Comparison of ENCODE assay signal across 8 mouse cellular contexts in the genomic region with DNA sequence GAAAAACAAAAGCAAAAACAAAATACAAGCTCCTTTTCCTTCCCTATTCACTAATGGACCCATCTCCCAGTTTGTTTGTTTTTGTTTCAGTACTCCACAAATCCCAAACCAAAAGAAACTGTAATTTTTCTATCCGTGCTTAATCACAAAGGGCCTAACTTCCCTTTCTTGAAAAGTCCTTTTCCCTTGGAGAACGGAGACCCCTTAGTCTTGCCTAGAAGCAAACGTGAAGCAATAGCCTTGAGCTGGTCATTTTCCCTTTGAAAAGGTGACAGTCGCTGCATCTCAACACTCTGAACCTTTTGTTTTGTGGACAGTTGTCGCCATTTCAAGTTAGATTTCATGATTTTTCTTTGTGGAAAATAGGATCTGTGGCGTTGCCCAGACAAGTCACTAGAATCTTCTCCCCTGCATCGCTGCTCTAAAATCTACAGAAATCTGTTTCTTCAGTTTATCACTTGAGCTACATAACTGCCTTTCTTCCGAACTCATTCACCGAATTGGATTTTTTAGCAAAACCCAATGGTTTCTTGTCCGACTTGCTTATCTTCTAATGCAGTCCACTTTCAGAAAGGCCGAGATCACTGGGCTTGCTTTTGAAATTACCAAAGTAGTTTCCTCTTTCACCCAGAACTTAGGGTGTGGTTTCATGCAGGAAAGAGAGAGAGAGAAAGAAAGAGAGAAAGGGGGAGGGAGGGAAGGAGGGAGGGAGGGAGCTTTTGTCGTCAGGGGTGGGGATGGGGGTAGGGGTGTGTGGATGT. TPM values are rescaled to one million over a fixed set of nuclear protein-coding genes. Genes with fewer than 3 reads are reported as not detected.
A peak's percentile ranks its signal among the peaks of the same experiment; 100 is the strongest.
DNase-seq lines count a peak whose midpoint lies in the region; ATAC-seq and TF ChIP-seq lines count a peak whose summit lies in the region.

No protein-coding gene starts in this region.

- ATAC-seq in kidney, embryonic 16.5 days (ENCODE audit: low FRiP score, low TSS enrichment) = peak; percentile 14; the same call in 1 of the 2 replicates
- ATAC-seq in hindbrain, embryonic 16.5 days = 0 out of 2 replicates have a peak, but pooled peaks have one; percentile 1
- no peak for ATAC-seq in midbrain, embryonic 14.5 days (ENCODE audit: low FRiP score, low TSS enrichment)
- no peak for ATAC-seq in erythroid progenitor cell, adult 5-6 weeks (replicated peaks; ENCODE audit: low FRiP score, poor library complexity, severe bottlenecking)

- peak; percentile 13; the same call in 1 of the 2 replicates for TF ChIP-seq POLR2A in brain, embryonic 14.5 days (IDR thresholded peaks at IDR 0.05; ENCODE audit: borderline replicate concordance, extremely low read depth, insufficient read depth, insufficient read length, poor library complexity, severe bottlenecking)

- H3K36me3 ChIP-seq in kidney, embryonic 16.5 days (ENCODE audit: insufficient read depth, low read length) = 0 out of 2 replicates have a peak, but pooled peaks cover 5% of the 10 kb centered on the region
- no peaks in the 10 kb centered on the region for H3K36me3 ChIP-seq in hindbrain, embryonic 16.5 days (ENCODE audit: control insufficient read depth, insufficient read depth, low read length)
- H3K36me3 ChIP-seq in midbrain, embryonic 14.5 days (ENCODE audit: control insufficient read depth, insufficient read depth, low read length) = 0 out of 2 replicates have a peak, but pooled peaks cover 6% of the 10 kb centered on the region

- peak overlapping the region; percentile 98 for H3K27ac ChIP-seq in kidney, embryonic 16.5 days (ENCODE audit: low read length)
- H3K27ac ChIP-seq in hindbrain, embryonic 16.5 days (ENCODE audit: low read depth, low read length) = peak overlapping the region; percentile 83
- peak overlapping the region; percentile 90 for H3K27ac ChIP-seq in midbrain, embryonic 14.5 days (replicated peaks; ENCODE audit: low read depth, low read length)

- peaks cover 20% of the 10 kb centered on the region for H3K4me1 ChIP-seq in kidney, embryonic 16.5 days (ENCODE audit: insufficient read depth, low read length)
- peaks cover 23% of the 10 kb centered on the region for H3K4me1 ChIP-seq in hindbrain, embryonic 16.5 days (ENCODE audit: control insufficient read depth, insufficient read depth, low read depth, low read length)
- peaks cover 13% of the 10 kb centered on the region; the same call in 1 of the 2 replicates for H3K4me1 ChIP-seq in midbrain, embryonic 14.5 days (ENCODE audit: control insufficient read depth, insufficient read depth, low read length)

- 0 out of 2 replicates have a peak, but pooled peaks cover 3% of the 10 kb centered on the region for H3K27me3 ChIP-seq in kidney, embryonic 16.5 days (ENCODE audit: insufficient read depth, low read length)
- H3K27me3 ChIP-seq in hindbrain, embryonic 16.5 days (replicated peaks; ENCODE audit: control insufficient read depth, insufficient read depth, low read length) = no peaks in the 10 kb centered on the region
- H3K27me3 ChIP-seq in midbrain, embryonic 14.5 days (ENCODE audit: control insufficient read depth, insufficient read depth, low read length) = no peaks in the 10 kb centered on the region

- TF ChIP-seq CTCF in brain, embryonic 14.5 days (IDR thresholded peaks at IDR 0.05; ENCODE audit: borderline replicate concordance, extremely low read depth, insufficient read depth, insufficient read length) = no peak

- WGBS in kidney, embryonic 16.5 days = 7% methylated on average over 12 of the region's 12 CpGs
- WGBS in hindbrain, embryonic 16.5 days = 6% methylated on average over 12 of the region's 12 CpGs
- 4% methylated on average over 12 of the region's 12 CpGs for WGBS in midbrain, embryonic 14.5 days

- DNase-seq in kidney, adult 11 months = no peak
- DNase-seq in brain, embryonic 14.5 days (ENCODE audit: low read depth) = peak; percentile 80
- DNase-seq in midbrain, embryonic 14.5 days = no peak
- DNase-seq in kidney, postnatal 4 days = no peak
- no peak for DNase-seq in kidney, adult 9 months

- peak overlapping the region; percentile 85 for H3K9ac ChIP-seq in kidney, embryonic 16.5 days (replicated peaks; ENCODE audit: low read length)
- H3K9ac ChIP-seq in hindbrain, embryonic 16.5 days (ENCODE audit: low read depth, low read length) = peak overlapping the region; percentile 84; the same call in 1 of the 2 replicates
- peak overlapping the region; percentile 75 for H3K9ac ChIP-seq in midbrain, embryonic 14.5 days (replicated peaks; ENCODE audit: low read length)

- peak overlapping the region; percentile 77 for H3K4me3 ChIP-seq in kidney, embryonic 16.5 days (ENCODE audit: low read length)
- H3K4me3 ChIP-seq in hindbrain, embryonic 16.5 days (ENCODE audit: low read length) = peak overlapping the region; percentile 85
- H3K4me3 ChIP-seq in midbrain, embryonic 14.5 days (replicated peaks; ENCODE audit: low read depth, low read length) = peak overlapping the region; percentile 67

- H3K4me2 ChIP-seq in kidney, embryonic 16.5 days (replicated peaks; ENCODE audit: low read depth, low read length) = peak overlapping the region; percentile 63
- H3K4me2 ChIP-seq in hindbrain, embryonic 16.5 days (ENCODE audit: low read length) = peak overlapping the region; percentile 91
- peak overlapping the region; percentile 80 for H3K4me2 ChIP-seq in midbrain, embryonic 14.5 days (ENCODE audit: low read length)

- H3K9me3 ChIP-seq in kidney, embryonic 16.5 days (ENCODE audit: low read length) = no peaks in the 10 kb centered on the region
- no peaks in the 10 kb centered on the region for H3K9me3 ChIP-seq in hindbrain, embryonic 16.5 days (ENCODE audit: control insufficient read depth, low read length)
- H3K9me3 ChIP-seq in midbrain, embryonic 14.5 days (ENCODE audit: control insufficient read depth, low read length) = no peaks in the 10 kb centered on the region

RNA-seq across cellular contexts. Expression of gene Vim, which starts 0.9 kb away (rescaled TPM):
- 489 and 497 TPM in 2 replicates for polyA plus RNA-seq in kidney, embryonic 16.5 days (2015; fragmentation: Nextera tagmentation; extraction: Ambion mirVana)
- 1,036 and 1,222 TPM in 2 replicates for polyA plus RNA-seq in brain, embryonic 14.5 days (2012; rRNA removed)
- polyA plus RNA-seq in hindbrain, embryonic 16.5 days (2015; fragmentation: Nextera tagmentation; extraction: Ambion mirVana) = 374 and 458 TPM in 2 replicates
- polyA plus RNA-seq in midbrain, embryonic 14.5 days (2014; fragmentation: Nextera tagmentation; extraction: Ambion mirVana) = 432 and 607 TPM in 2 replicates
- total RNA-seq in erythroid progenitor cell, adult 5-6 weeks (2015; ENCODE audit: low replicate concordance) = 175 and 244 TPM in 2 replicates
- total RNA-seq in erythroid progenitor cell, adult 5-6 weeks (2017; ENCODE audit: low replicate concordance) = 125 and 130 TPM in 2 replicates

RNA-seq across cellular contexts. Expression of gene Trdmt1, which starts 28.4 kb away (rescaled TPM):
- 13.4 and 14.2 TPM in 2 replicates for polyA plus RNA-seq in kidney, embryonic 16.5 days (2015; fragmentation: Nextera tagmentation; extraction: Ambion mirVana)
- polyA plus RNA-seq in brain, embryonic 14.5 days (2012; rRNA removed) = 6.8 and 8.5 TPM in 2 replicates
- 6.7 and 8.6 TPM in 2 replicates for polyA plus RNA-seq in hindbrain, embryonic 16.5 days (2015; fragmentation: Nextera tagmentation; extraction: Ambion mirVana)
- 8.6 and 8.9 TPM in 2 replicates for polyA plus RNA-seq in midbrain, embryonic 14.5 days (2014; fragmentation: Nextera tagmentation; extraction: Ambion mirVana)
- 4.6 and 9.7 TPM in 2 replicates for total RNA-seq in erythroid progenitor cell, adult 5-6 weeks (2015; ENCODE audit: low replicate concordance)
- total RNA-seq in erythroid progenitor cell, adult 5-6 weeks (2017; ENCODE audit: low replicate concordance) = 1.7 and 5.8 TPM in 2 replicates

Comparison
In these comparisons a context has a peak if more than half of its experiments do, and no peak if none do; other contexts are left out.
1. ATAC-seq: peak in kidney, embryonic 16.5 days (single experiment) and hindbrain, embryonic 16.5 days (single experiment); none in midbrain, embryonic 14.5 days (single experiment) and erythroid progenitor cell, adult 5-6 weeks (single experiment).
2. Peak in every context shown above with its lines, with median percentiles within 50 percentile points of each other: H3K27ac ChIP-seq, H3K4me2 ChIP-seq, H3K4me3 ChIP-seq and H3K9ac ChIP-seq.